Mouse (Mus musculus) midbrain, embryonic 11.5 days (tissue): ENCODE data around the gene Ccne1. TPM values are rescaled to one million over a fixed set of nuclear protein-coding genes. Genes with fewer than 3 reads are reported as not detected.

Experiments
- ATAC-seq: fragments of 200-750 bp; cut with Nextera tagmentation; 2 replicates; pipeline ENCODE4 v1.8.0; 2017; ENCODE audit warnings: moderate TSS enrichment, moderate library complexity; ENCODE audit not compliant: low FRiP score
- DNase-seq: peaks from one replicate; pipeline ENCODE4 v3.0.0; 2015; ENCODE audit warnings: low spot score; ENCODE audit errors: missing footprints
- H3K27ac ChIP-seq: fragments of 300-500 bp; sonication (generic); 2 replicates; pipeline ENCODE4 v1.5.1; 2014; ENCODE audit warnings: low read depth, low read length
- H3K27me3 ChIP-seq: fragments of 300-500 bp; sonication (generic); 2 replicates; pipeline ENCODE4 v1.6.1; 2014; ENCODE audit warnings: mild to moderate bottlenecking, low read length, moderate library complexity, mixed read lengths; ENCODE audit not compliant: control insufficient read depth, insufficient read depth
- H3K36me3 ChIP-seq: fragments of 300-500 bp; sonication (generic); 2 replicates; pipeline ENCODE4 v1.6.1; 2014; ENCODE audit warnings: mild to moderate bottlenecking, low read length, moderate library complexity, mixed read lengths; ENCODE audit not compliant: control insufficient read depth, insufficient read depth
- H3K4me1 ChIP-seq: fragments of 300-500 bp; sonication (generic); 2 replicates; pipeline ENCODE4 v1.6.1; 2014; ENCODE audit warnings: low read length; ENCODE audit not compliant: control insufficient read depth, insufficient read depth
- H3K4me2 ChIP-seq: fragments of 300-500 bp; sonication (generic); 2 replicates; pipeline ENCODE4 v1.6.1; 2014; ENCODE audit warnings: mild to moderate bottlenecking, moderate library complexity
- H3K4me3 ChIP-seq: fragments of 300-500 bp; sonication (generic); 2 replicates; pipeline ENCODE4 v1.5.1; 2014; ENCODE audit warnings: low read depth, low read length
- H3K9ac ChIP-seq: fragments of 300-500 bp; sonication (generic); 2 replicates; pipeline ENCODE4 v1.6.1; 2014; ENCODE audit warnings: low read length
- H3K9me3 ChIP-seq: fragments of 300-500 bp; sonication (generic); 2 replicates; pipeline ENCODE4 v1.6.1; 2016; ENCODE audit warnings: low read length; ENCODE audit not compliant: control insufficient read depth
- WGBS: fragments of 180-500 bp; shearing (Covaris S2); extraction: QIAGEN DNeasy Blood & Tissue Kit; methylation state at CpG from one replicate; pipeline ENCODE4 v1.1.7; 2014; 5-methylcytosine and 5-hydroxymethylcytosine counted together
- polyA plus RNA-seq: library from polyadenylated mRNA; unstranded; fragments of >200 nt; fragmentation: Nextera tagmentation; extraction: Ambion mirVana; gene quantifications from 2 replicates; pipeline ENCODE4 v1.2.1, GENCODE M21; 2014

Ccne1 gene
- polyA plus RNA-seq, 1 experiment from 2014 or later: 55.6 TPM

GRCm38 (mm10) chr7:38071065-38071464 lies 36.3 kb downstream of the Ccne1 start:
- Histone ChIP-seq H3K27ac (no peak overlapping the region), H3K9ac (no peak overlapping the region), H3K9me3 (no peaks in the 10 kb centered on the region), H3K27me3 (no peaks in the 10 kb centered on the region), H3K4me1 (peaks cover 6% of the 10 kb centered on the region), H3K4me2 (no peak overlapping the region), H3K4me3 (no peak overlapping the region), H3K36me3 (no peaks in the 10 kb centered on the region)
- DNase-seq (no peak), ATAC-seq (no peak)
- 85% methylated on average over 5 of the region's 5 CpGs for WGBS

DNA sequence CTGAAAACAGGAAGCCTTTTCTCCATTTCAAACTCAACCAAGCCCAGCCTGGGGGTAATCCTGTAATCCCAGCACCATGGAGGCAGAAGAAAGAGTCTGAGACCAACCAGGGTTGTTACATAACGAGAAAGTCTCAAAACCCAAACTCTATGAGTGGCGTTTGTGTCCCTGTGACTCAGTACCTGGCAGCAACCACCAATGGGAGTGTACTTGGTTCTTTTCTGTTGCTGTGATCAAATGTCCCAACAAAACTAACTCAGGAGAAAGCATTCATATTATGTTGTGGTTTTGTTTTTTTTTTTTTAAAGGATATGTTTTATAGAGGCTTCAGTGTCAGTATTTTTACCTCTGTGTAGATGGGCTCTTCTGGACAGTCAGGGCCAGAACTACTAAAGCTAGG lies 36.7 kb downstream of the Ccne1 start:
- DNase-seq: peak; percentile 59
- no peaks in the 10 kb centered on the region for H3K36me3 ChIP-seq
- WGBS: 41% methylated on average over 2 of the region's 2 CpGs

DNA sequence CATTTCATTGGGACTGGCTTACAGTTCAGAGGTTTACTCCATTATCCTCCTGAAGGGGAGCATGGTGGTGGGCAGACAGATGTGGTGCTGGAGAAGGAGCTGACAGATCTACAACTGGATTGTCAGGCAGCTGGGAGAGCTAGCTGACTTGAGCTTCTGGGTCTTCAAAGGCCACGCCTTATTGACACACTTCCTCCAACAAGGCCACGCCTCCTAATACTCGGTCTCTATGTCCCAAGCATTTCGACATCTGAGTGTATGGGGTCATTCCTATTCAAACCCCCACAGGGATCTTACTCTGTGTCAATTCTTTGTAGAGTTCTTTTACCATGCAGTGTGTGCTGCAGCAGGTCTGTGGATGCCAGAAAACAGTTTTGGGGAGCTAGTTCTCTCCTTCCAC lies 42.9 kb downstream of the Ccne1 start:
- ATAC-seq (no peak), DNase-seq (no peak)
- H3K27ac ChIP-seq: no peak overlapping the region
- H3K4me3 ChIP-seq: no peak overlapping the region
- WGBS: 57% methylated on average over 4 of the region's 4 CpGs
- peaks cover 2% of the 10 kb centered on the region; the same call in 1 of the 2 replicates for H3K4me1 ChIP-seq
- no peak overlapping the region for H3K4me2 ChIP-seq
- H3K27me3 ChIP-seq: no peaks in the 10 kb centered on the region
- no peak overlapping the region for H3K9ac ChIP-seq
- H3K36me3 ChIP-seq: no peaks in the 10 kb centered on the region
- no peaks in the 10 kb centered on the region for H3K9me3 ChIP-seq

More for the DNA sequence above, 36.7 kb downstream of the Ccne1 start:
- H3K4me2 ChIP-seq: no peak overlapping the region
- H3K9me3 ChIP-seq: no peaks in the 10 kb centered on the region
- no peak overlapping the region for H3K9ac ChIP-seq
- ATAC-seq: no peak
- no peak overlapping the region for H3K27ac ChIP-seq
- H3K4me3 ChIP-seq: no peak overlapping the region
- H3K4me1 ChIP-seq: peaks cover 6% of the 10 kb centered on the region
- no peaks in the 10 kb centered on the region for H3K27me3 ChIP-seq

GRCm38 (mm10) chr7:38061060-38061970 lies 46.0 kb downstream of the Ccne1 start:
- Histone ChIP-seq H3K4me1 (peaks cover 5% of the 10 kb centered on the region; the same call in 1 of the 2 replicates), H3K9me3 (no peaks in the 10 kb centered on the region), H3K36me3 (no peaks in the 10 kb centered on the region), H3K27me3 (no peaks in the 10 kb centered on the region), H3K4me2 (peak overlapping the region; percentile 81), H3K4me3 (peak overlapping the region; percentile 53), H3K9ac (peak overlapping the region; percentile 68), H3K27ac (no peak overlapping the region)
- DNase-seq: peak; percentile 99
- peak; percentile 94 for ATAC-seq
- under 1% methylated on average over 56 of the region's 57 CpGs for WGBS

- Histone ChIP-seq H3K4me1 (peaks cover 5% of the 10 kb centered on the region; the same call in 1 of the 2 replicates), H3K9ac (no peak overlapping the region), H3K4me3 (no peak overlapping the region), H3K4me2 (no peak overlapping the region), H3K36me3 (no peaks in the 10 kb centered on the region), H3K9me3 (no peaks in the 10 kb centered on the region), H3K27ac (no peak overlapping the region), H3K27me3 (no peaks in the 10 kb centered on the region)
- DNase-seq (peak; percentile 59), ATAC-seq (no peak)
- WGBS: 79% methylated on average over 8 of the region's 8 CpGs
Measured at GRCm38 (mm10) chr7:38059636-38060330, 47.6 kb downstream of the Ccne1 start.

GRCm38 (mm10) chr7:38059096-38059495 lies 48.2 kb downstream of the Ccne1 start:
- Histone ChIP-seq H3K27me3 (no peaks in the 10 kb centered on the region), H3K36me3 (no peaks in the 10 kb centered on the region), H3K4me3 (no peak overlapping the region), H3K9me3 (no peaks in the 10 kb centered on the region), H3K4me1 (peaks cover 5% of the 10 kb centered on the region; the same call in 1 of the 2 replicates), H3K4me2 (no peak overlapping the region), H3K9ac (no peak overlapping the region), H3K27ac (no peak overlapping the region)
- ATAC-seq (no peak), DNase-seq (peak; percentile 37)
- WGBS: 71% methylated on average over 7 of the region's 7 CpGs

DNA sequence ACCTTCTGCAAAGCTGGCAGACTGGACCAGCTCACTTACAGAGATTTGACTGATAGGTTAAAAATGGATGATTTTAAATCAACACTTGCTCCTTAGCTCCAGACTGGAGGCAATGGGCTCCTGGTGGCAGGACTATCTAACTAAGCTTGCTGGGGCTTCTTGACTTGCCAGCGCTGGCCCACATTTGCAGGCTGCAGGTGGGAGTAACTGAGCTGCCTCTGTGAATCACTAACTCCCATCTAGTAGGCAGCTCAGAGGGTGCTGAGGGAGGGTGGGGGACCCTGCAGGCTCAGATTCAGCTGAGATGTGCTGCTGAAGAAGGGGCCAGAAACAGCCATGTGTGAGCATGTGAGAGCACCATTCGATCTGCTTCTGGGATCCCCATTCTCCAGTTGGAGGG lies 51.3 kb downstream of the Ccne1 start:
- Histone ChIP-seq H3K4me2 (no peak overlapping the region), H3K4me3 (no peak overlapping the region), H3K27me3 (no peaks in the 10 kb centered on the region), H3K27ac (no peak overlapping the region), H3K9ac (no peak overlapping the region), H3K4me1 (peaks cover 3% of the 10 kb centered on the region; the same call in 1 of the 2 replicates), H3K9me3 (no peaks in the 10 kb centered on the region), H3K36me3 (no peaks in the 10 kb centered on the region)
- ATAC-seq: no peak
- DNase-seq: peak; percentile 37
- 82% methylated on average over 2 of the region's 2 CpGs for WGBS

DNA sequence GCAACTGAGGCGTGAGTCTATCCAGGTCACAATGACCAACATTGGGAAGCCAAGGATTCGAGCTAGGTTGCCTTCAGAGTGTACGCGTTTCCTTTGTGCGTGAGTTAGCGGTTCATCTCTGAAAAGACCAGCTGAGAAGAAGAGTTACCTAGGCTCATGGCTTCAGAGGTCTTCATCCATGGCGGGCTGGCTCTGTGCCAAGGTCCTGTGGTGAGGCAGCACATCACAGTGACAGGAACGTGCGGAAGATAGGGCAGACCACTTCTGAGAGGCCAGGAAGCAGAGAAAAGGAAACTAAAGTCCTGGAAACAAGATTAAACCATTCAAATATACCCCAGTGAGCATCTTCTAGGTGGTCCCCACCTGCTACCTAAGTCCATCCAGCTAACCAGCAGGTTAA lies 53.1 kb downstream of the Ccne1 start:
- no peak for DNase-seq
- ATAC-seq: no peak
- Histone ChIP-seq H3K27ac (no peak overlapping the region), H3K36me3 (no peaks in the 10 kb centered on the region), H3K4me1 (peaks cover 3% of the 10 kb centered on the region; the same call in 1 of the 2 replicates), H3K4me2 (no peak overlapping the region), H3K9me3 (no peaks in the 10 kb centered on the region), H3K4me3 (no peak overlapping the region), H3K27me3 (no peaks in the 10 kb centered on the region), H3K9ac (no peak overlapping the region)
- WGBS: 92% methylated on average over 9 of the region's 9 CpGs
